Mouse (Mus musculus) megakaryocyte, embryonic 14.5 days (primary cell): ENCODE measurements around the gene Pdlim5.

ENCODE experiments used
- FLI1 ChIP-seq: IDR thresholded peaks from 2 replicates; pipeline ENCODE4 v1.6.1; 2012; ENCODE audit warnings: low read length, inconsistent platforms, mixed read lengths
- GATA1 ChIP-seq: IDR thresholded peaks from 3 replicates; pipeline ENCODE4 v1.6.1; 2012; ENCODE audit warnings: mixed read lengths, low read length, inconsistent platforms, borderline replicate concordance

DNA sequence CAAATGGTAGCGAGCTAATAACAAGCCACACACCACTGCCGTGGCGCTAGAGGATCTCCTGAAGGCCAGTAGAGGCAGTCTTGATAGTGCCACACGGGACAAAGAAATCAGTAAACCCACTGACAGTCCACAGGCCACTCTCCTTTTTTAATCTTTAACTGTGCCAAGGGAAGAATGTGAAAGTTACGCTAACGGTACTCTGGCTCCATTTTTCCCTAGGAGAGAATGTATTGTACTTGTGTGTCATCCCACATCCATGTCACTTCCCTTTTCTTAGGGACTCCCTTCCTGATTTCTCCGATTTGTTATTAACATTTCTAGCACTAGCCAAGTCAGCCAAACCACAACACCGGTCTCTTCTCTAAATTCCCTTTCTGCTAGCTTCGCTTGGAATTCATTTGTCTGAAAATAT, 1.5 kb downstream of the Pdlim5 start:
- TF ChIP-seq GATA1 (no peak), FLI1 (no peak)
